Mouse (Mus musculus) cerebellum, adult 11 months (tissue): ENCODE measurements at regions not wholly inside any gene's neighbourhood (a gene's known extent, or its start where the extent isn't known, plus 50 kb on each side); places are given as distances from the start of the nearest gene placed in this dataset.
A peak's percentile ranks its signal among the peaks of the same experiment; 100 is the strongest.

Experiments used
- DNase-seq: peaks from one replicate; pipeline ENCODE4 v3.0.0; 2022

GRCm38 (mm10) chr9:113486494-113487081 lies 221.5 kb downstream of the Pdcd6ip start:
- DNase-seq, result no peak

GRCm38 (mm10) chr9:113479897-113480296 lies 228.2 kb downstream of the Pdcd6ip start:
- DNase-seq, result no peak

GRCm38 (mm10) chr9:113478761-113479265 lies 229.2 kb downstream of the Pdcd6ip start:
- no peak for DNase-seq

GRCm38 (mm10) chr9:113471781-113472180 lies 236.3 kb downstream of the Pdcd6ip start:
- no peak for DNase-seq

GRCm38 (mm10) chr9:113462888-113463287 lies 245.2 kb downstream of the Pdcd6ip start:
- DNase-seq, result no peak

GRCm38 (mm10) chr9:113462267-113462887 lies 245.7 kb downstream of the Pdcd6ip start:
- DNase-seq, result no peak

- no peak for DNase-seq
Observed at GRCm38 (mm10) chr9:113459885-113460284, 248.2 kb downstream of the Pdcd6ip start.

- DNase-seq, result no peak
Observed at GRCm38 (mm10) chr9:113459221-113459620, 248.8 kb downstream of the Pdcd6ip start.

GRCm38 (mm10) chr9:113458741-113459154 lies 249.3 kb downstream of the Pdcd6ip start:
- DNase-seq, result no peak

GRCm38 (mm10) chr9:113457169-113457850 lies 250.7 kb downstream of the Pdcd6ip start:
- no peak for DNase-seq

- no peak for DNase-seq
Observed at GRCm38 (mm10) chr9:113455577-113455976, 252.5 kb downstream of the Pdcd6ip start.

- DNase-seq, result no peak
Observed at GRCm38 (mm10) chr9:113453231-113453630, 254.8 kb downstream of the Pdcd6ip start.

GRCm38 (mm10) chr9:113441770-113442411 lies 266.2 kb downstream of the Pdcd6ip start:
- peak; percentile 83 for DNase-seq

GRCm38 (mm10) chr9:113438394-113438793 lies 269.7 kb downstream of the Pdcd6ip start:
- no peak for DNase-seq

- DNase-seq, result no peak
Observed at GRCm38 (mm10) chr9:113435921-113436320, 272.1 kb downstream of the Pdcd6ip start.

- DNase-seq, result no peak
Observed at GRCm38 (mm10) chr9:113433424-113433823, 274.6 kb downstream of the Pdcd6ip start.

- peak; percentile 30 for DNase-seq
Observed at GRCm38 (mm10) chr9:113432601-113433179, 275.4 kb downstream of the Pdcd6ip start.

GRCm38 (mm10) chr9:113430411-113430810 lies 277.6 kb downstream of the Pdcd6ip start:
- no peak for DNase-seq

- DNase-seq, result no peak
Observed at GRCm38 (mm10) chr9:113427281-113427680, 280.8 kb downstream of the Pdcd6ip start.

- DNase-seq, result no peak
Observed at GRCm38 (mm10) chr9:113426324-113426723, 281.7 kb downstream of the Pdcd6ip start.

GRCm38 (mm10) chr9:113421645-113422044 lies 286.4 kb downstream of the Pdcd6ip start:
- DNase-seq, result no peak

GRCm38 (mm10) chr9:113421121-113421520 lies 286.9 kb downstream of the Pdcd6ip start:
- no peak for DNase-seq

- no peak for DNase-seq
Observed at GRCm38 (mm10) chr9:113419801-113420200, 288.3 kb downstream of the Pdcd6ip start.
